Mouse (Mus musculus) midbrain, postnatal 0 days (tissue): ENCODE data around the gene Tmem181a. TPM values are rescaled to one million over a fixed set of nuclear protein-coding genes. Genes with fewer than 3 reads are reported as not detected.
"Not testable (repeated sequence)": the region's sequence is repeated elsewhere in the genome, so short reads cannot be mapped to it uniquely, and the experiment has no call there.

Experiments
- ATAC-seq: fragments of 200-750 bp; cut with Nextera tagmentation; 2 replicates; pipeline ENCODE4 v1.8.0; 2017; ENCODE audit warnings: moderate number of reproducible peaks, mild to moderate bottlenecking, moderate TSS enrichment, moderate library complexity; ENCODE audit not compliant: low FRiP score
- DNase-seq: peaks from one replicate; pipeline ENCODE4 v3.0.0-alpha.2; 2015; ENCODE audit warnings: low spot score
- H3K27ac ChIP-seq: fragments of 300-500 bp; sonication (generic); 2 replicates; pipeline ENCODE4 v1.5.1; 2014; ENCODE audit warnings: low read depth, mild to moderate bottlenecking, low read length, mixed read lengths
- H3K27me3 ChIP-seq: fragments of 300-500 bp; sonication (generic); 2 replicates; pipeline ENCODE4 v1.6.1; 2014; ENCODE audit warnings: low read length, control low read depth, mixed read lengths; ENCODE audit not compliant: insufficient read depth
- H3K36me3 ChIP-seq: fragments of 300-500 bp; sonication (generic); 2 replicates; pipeline ENCODE4 v1.6.1; 2014; ENCODE audit warnings: low read length, control low read depth, mixed read lengths; ENCODE audit not compliant: insufficient read depth
- H3K4me1 ChIP-seq: fragments of 300-500 bp; sonication (generic); 2 replicates; pipeline ENCODE4 v1.6.1; 2014; ENCODE audit warnings: mild to moderate bottlenecking, control low read depth, antibody characterized with exemption, low read length, mixed read lengths; ENCODE audit not compliant: insufficient read depth
- H3K4me2 ChIP-seq: fragments of 300-500 bp; sonication (generic); 2 replicates; pipeline ENCODE4 v1.6.1; 2014; ENCODE audit warnings: low read depth, mild to moderate bottlenecking, low read length, mixed read lengths; ENCODE audit not compliant: poor library complexity, severe bottlenecking
- H3K4me3 ChIP-seq: fragments of 300-500 bp; sonication (generic); 2 replicates; pipeline ENCODE4 v1.5.1; 2014; ENCODE audit warnings: low read depth, mild to moderate bottlenecking, low read length, moderate library complexity
- H3K9ac ChIP-seq: fragments of 300-500 bp; sonication (generic); replicated peaks from 2 replicates; pipeline ENCODE4 v1.6.1; 2014; ENCODE audit warnings: mild to moderate bottlenecking, low read length, moderate library complexity, mixed read lengths; ENCODE audit not compliant: poor library complexity, severe bottlenecking
- H3K9me3 ChIP-seq: fragments of 300-500 bp; sonication (generic); 2 replicates; pipeline ENCODE4 v1.6.1; 2016; ENCODE audit warnings: low read length, control low read depth
- WGBS: fragments of 180-500 bp; shearing (Covaris S2); extraction: QIAGEN DNeasy Blood & Tissue Kit; methylation state at CpG from one replicate; pipeline ENCODE4 v1.1.7; 2014; 5-methylcytosine and 5-hydroxymethylcytosine counted together
- polyA plus RNA-seq: library from polyadenylated mRNA; unstranded; fragments of >200 nt; fragmentation: Nextera tagmentation; extraction: Ambion mirVana; gene quantifications from 2 replicates; pipeline ENCODE4 v1.2.1, GENCODE M21; 2015
- total RNA-seq: library from RNA; depleted of rRNA; stranded (reverse); fragments of >200 nt; gene quantifications from 2 replicates; pipeline ENCODE4 v1.2.3, GENCODE M21; 2014

The Tmem181a gene
- total and polyA plus RNA-seq, 2 experiments from 2014 or later, result 75.7 to 94.2 TPM

- 78% methylated on average over 2 of the region's 3 CpGs for WGBS
- not testable (repeated sequence) for H3K27me3 ChIP-seq, DNase-seq
These were observed 57.8 kb downstream of the Tmem181a start for GRCm38 (mm10) chr17:6314493-6314892.

GRCm38 (mm10) chr17:6315706-6316105, 59.0 kb downstream of the Tmem181a start:
- not testable (repeated sequence) for DNase-seq, H3K27ac ChIP-seq, H3K9ac ChIP-seq, H3K4me2 ChIP-seq, ATAC-seq, H3K9me3 ChIP-seq, H3K36me3 ChIP-seq, H3K4me1 ChIP-seq, H3K27me3 ChIP-seq, H3K4me3 ChIP-seq
- 7% methylated on average over 2 of the region's 4 CpGs for WGBS

More at GRCm38 (mm10) chr17:6314493-6314892, 57.8 kb downstream of the Tmem181a start:
- not testable (repeated sequence) for H3K4me2 ChIP-seq, H3K9ac ChIP-seq, H3K4me1 ChIP-seq, H3K4me3 ChIP-seq, H3K27ac ChIP-seq, ATAC-seq, H3K9me3 ChIP-seq, H3K36me3 ChIP-seq

GRCm38 (mm10) chr17:6316379-6317126, 59.9 kb downstream of the Tmem181a start:
- H3K27me3 ChIP-seq, H3K9ac ChIP-seq, H3K9me3 ChIP-seq, H3K4me1 ChIP-seq, H3K36me3 ChIP-seq: not testable (repeated sequence)
- Histone ChIP-seq H3K4me2 (peak overlapping the region; percentile 39), H3K4me3 (peak overlapping the region; percentile 31), H3K27ac (peak overlapping the region; percentile 43)
- DNase-seq, result peak; percentile 28
- ATAC-seq, result peak; percentile 63; the same call in 1 of the 2 replicates
- 2% methylated on average over 34 of the region's 38 CpGs for WGBS

- not testable (repeated sequence) for H3K9ac ChIP-seq, H3K4me1 ChIP-seq, H3K9me3 ChIP-seq, H3K36me3 ChIP-seq, H3K27me3 ChIP-seq
- H3K4me3 ChIP-seq, result peak within 1 kb of the TSS; percentile 31
- peak within 1 kb of the TSS; percentile 43 for H3K27ac ChIP-seq
- ATAC-seq (peak; percentile 76), DNase-seq (peak; percentile 94)
- peak within 1 kb of the TSS; percentile 39 for H3K4me2 ChIP-seq
- 6% methylated on average over 22 of the region's 23 CpGs for WGBS
These were observed 60.8 kb downstream of the Tmem181a start, which contains the start of gene Dynlt1a for GRCm38 (mm10) chr17:6317339-6317985. TSS of gene Dynlt1a (minus strand) at chr17:6317500.

GRCm38 (mm10) chr17:6321081-6321777, 64.6 kb downstream of the Tmem181a start:
- peak; percentile 76 for ATAC-seq
- not testable (repeated sequence) for H3K4me1 ChIP-seq, H3K27me3 ChIP-seq, DNase-seq, H3K36me3 ChIP-seq, H3K27ac ChIP-seq, H3K9ac ChIP-seq, H3K9me3 ChIP-seq
- peak overlapping the region; percentile 30 for H3K4me3 ChIP-seq
- WGBS, result 0% methylated on average over 2 of the region's 60 CpGs
- H3K4me2 ChIP-seq, result peak overlapping the region; percentile 28; the same call in 1 of the 2 replicates

GRCm38 (mm10) chr17:6321778-6322101, 65.1 kb downstream of the Tmem181a start:
- H3K4me1 ChIP-seq, H3K36me3 ChIP-seq, H3K4me2 ChIP-seq, H3K9me3 ChIP-seq, DNase-seq, H3K4me3 ChIP-seq, H3K9ac ChIP-seq, H3K27ac ChIP-seq, H3K27me3 ChIP-seq, ATAC-seq: not testable (repeated sequence)
- no CpG with 5 or more reads among the region's 10 CpGs for WGBS

GRCm38 (mm10) chr17:6325021-6325420, 68.4 kb downstream of the Tmem181a start:
- H3K9ac ChIP-seq, H3K9me3 ChIP-seq, H3K27me3 ChIP-seq, H3K27ac ChIP-seq, ATAC-seq, DNase-seq, H3K4me2 ChIP-seq, H3K4me1 ChIP-seq, H3K4me3 ChIP-seq, H3K36me3 ChIP-seq: not testable (repeated sequence)
- WGBS, result 54% methylated on average over 10 of the region's 10 CpGs

- H3K4me3 ChIP-seq, result not testable (repeated sequence)
These were observed 68.9 kb downstream of the Tmem181a start for GRCm38 (mm10) chr17:6325543-6325942.

More at GRCm38 (mm10) chr17:6325543-6325942, 68.9 kb downstream of the Tmem181a start:
- ATAC-seq, H3K4me1 ChIP-seq, H3K27me3 ChIP-seq, H3K36me3 ChIP-seq, DNase-seq, H3K4me2 ChIP-seq, H3K9me3 ChIP-seq, H3K9ac ChIP-seq, H3K27ac ChIP-seq: not testable (repeated sequence)
- WGBS, result 69% methylated on average over 6 of the region's 6 CpGs
